Mouse (Mus musculus): Measurements from ENCODE around the gene Kif5c. TPM values are rescaled to one million over a fixed set of nuclear protein-coding genes. Genes with fewer than 3 reads are reported as not detected.

Gene Kif5c
- polyA plus RNA-seq, 1 experiment from 2014 or later: 251 TPM

DNA sequence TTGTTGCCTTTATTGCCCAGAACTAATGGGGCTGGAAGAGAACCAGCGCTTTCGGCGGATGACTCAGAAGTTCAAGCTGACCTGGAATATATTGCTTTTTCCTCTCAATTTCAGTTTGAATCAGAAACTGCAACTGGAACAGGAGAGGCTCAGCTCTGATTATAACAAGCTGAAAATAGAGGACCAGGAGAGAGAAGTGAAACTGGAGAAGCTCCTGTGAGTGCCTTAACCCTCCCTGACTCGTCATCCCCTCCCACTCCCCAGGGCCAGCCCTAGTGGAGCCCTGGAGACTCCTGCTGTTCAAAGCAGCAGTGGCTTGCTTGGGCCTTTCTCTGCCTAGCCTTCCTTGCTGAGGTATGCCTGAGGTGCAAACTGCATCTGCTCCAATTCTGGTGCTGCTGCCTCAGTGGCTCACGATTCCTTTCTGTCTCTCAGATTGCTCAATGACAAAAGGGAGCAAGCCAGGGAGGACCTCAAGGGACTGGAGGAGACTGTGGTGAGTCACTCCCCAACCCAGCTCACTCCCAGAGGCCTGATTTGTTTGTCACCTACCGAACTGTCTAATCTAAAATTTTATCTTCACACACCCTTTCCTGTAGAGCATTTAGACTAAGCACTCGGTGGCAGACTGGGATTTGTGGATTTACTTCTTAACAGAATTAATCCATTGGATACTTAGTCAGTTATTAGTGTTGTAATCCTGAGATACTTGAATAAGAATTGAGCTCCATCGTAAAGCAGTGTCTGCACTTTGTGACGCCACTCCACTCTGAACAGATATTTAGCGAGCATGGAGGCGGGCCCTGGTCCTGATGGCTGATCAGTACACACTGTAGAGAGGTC lies 125.4 kb downstream of the Kif5c start:
- H3K4me3 ChIP-seq (replicated peaks; ENCODE audit: low read depth, low read length): no peak overlapping the region
- 57% methylated on average over 11 of the region's 11 CpGs for WGBS
- no peaks in the 10 kb centered on the region for H3K27me3 ChIP-seq (ENCODE audit: control insufficient read depth, insufficient read depth, low read length)
- peaks cover 82% of the 10 kb centered on the region for H3K36me3 ChIP-seq (ENCODE audit: control insufficient read depth, insufficient read depth, low read length)
- DNase-seq (no peak), ATAC-seq (ENCODE audit: low FRiP score, low TSS enrichment) (no peak)
- no peaks in the 10 kb centered on the region for H3K9me3 ChIP-seq (ENCODE audit: control insufficient read depth, low read length)
- H3K4me2 ChIP-seq (ENCODE audit: low read length): no peak overlapping the region
- H3K4me1 ChIP-seq (ENCODE audit: control insufficient read depth, insufficient read depth, low read length): peaks cover 2% of the 10 kb centered on the region; the same call in 1 of the 2 replicates
- no peak overlapping the region for H3K9ac ChIP-seq (replicated peaks; ENCODE audit: low read length)
- H3K27ac ChIP-seq (replicated peaks; ENCODE audit: low read depth, low read length): peak overlapping the region; percentile 42

DNA sequence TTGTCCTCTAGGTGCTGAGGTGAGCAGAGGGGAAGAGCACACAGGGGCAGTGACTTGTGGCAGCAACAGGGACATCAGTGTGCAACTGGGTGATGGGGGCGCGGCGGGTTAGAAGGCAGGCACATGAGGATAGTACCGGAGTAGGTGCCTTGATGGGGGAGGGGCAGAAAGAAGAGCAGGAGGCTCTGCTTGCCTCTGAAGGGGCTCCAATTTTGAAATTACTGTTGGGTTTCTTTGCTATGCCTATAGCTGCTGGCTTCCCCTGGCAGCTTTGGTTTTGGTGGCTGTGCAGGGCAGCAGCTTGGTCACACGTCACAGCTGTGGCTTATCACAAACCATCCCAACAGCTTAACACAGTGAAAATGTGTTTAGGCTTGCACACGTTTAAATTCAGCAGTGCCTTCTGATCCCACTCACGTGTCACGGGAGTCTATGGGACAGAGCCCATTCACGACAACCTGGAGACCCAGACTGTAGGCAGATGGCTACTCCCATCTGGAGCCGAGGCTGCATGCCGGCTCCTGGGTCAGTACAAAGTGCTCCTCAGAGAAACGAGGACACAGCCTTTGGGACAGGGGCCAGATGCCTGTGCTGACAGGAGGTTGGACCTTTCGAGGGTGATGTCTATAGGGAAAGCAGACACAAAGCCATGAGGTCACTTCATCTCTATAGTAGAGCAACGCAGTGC lies 126.1 kb downstream of the Kif5c start:
- no peaks in the 10 kb centered on the region for H3K27me3 ChIP-seq (ENCODE audit: control insufficient read depth, insufficient read depth, low read length)
- no peak overlapping the region for H3K4me2 ChIP-seq (ENCODE audit: low read length)
- H3K4me1 ChIP-seq (ENCODE audit: control insufficient read depth, insufficient read depth, low read length): peaks cover 2% of the 10 kb centered on the region; the same call in 1 of the 2 replicates
- no peaks in the 10 kb centered on the region for H3K9me3 ChIP-seq (ENCODE audit: control insufficient read depth, low read length)
- H3K36me3 ChIP-seq (ENCODE audit: control insufficient read depth, insufficient read depth, low read length): peaks cover 88% of the 10 kb centered on the region
- DNase-seq: no peak
- ATAC-seq (ENCODE audit: low FRiP score, low TSS enrichment): no peak
- H3K27ac ChIP-seq (replicated peaks; ENCODE audit: low read depth, low read length): peak overlapping the region; percentile 41
- H3K9ac ChIP-seq (replicated peaks; ENCODE audit: low read length): no peak overlapping the region
- WGBS: 71% methylated on average over 14 of the region's 14 CpGs
- no peak overlapping the region for H3K4me3 ChIP-seq (replicated peaks; ENCODE audit: low read depth, low read length)

DNA sequence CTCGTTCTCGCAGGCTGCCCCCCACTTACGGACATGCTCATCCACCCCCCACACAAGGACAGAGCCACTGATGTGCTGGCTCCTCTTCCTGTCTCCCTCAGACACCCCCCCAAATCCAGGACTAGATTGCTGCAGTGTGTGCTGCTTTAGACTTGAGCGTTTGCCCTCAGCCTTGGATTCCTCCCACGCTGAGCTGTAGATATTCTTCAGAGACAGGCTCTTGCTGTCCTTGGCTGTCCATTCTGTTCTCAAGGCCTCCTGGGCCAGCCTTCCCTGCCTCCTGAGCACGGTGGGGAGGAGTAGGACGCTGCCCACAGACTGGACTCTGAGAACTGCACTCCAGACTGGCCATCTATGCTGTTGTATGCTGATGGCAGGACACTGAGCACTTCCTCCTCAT lies 127.8 kb downstream of the Kif5c start:
- WGBS: 83% methylated on average over 7 of the region's 7 CpGs
- ATAC-seq (ENCODE audit: low FRiP score, low TSS enrichment) (no peak), DNase-seq (no peak)
- no peak overlapping the region for H3K9ac ChIP-seq (replicated peaks; ENCODE audit: low read length)
- H3K27me3 ChIP-seq (ENCODE audit: control insufficient read depth, insufficient read depth, low read length): no peaks in the 10 kb centered on the region
- no peak overlapping the region for H3K4me2 ChIP-seq (ENCODE audit: low read length)
- peaks cover 2% of the 10 kb centered on the region; the same call in 1 of the 2 replicates for H3K4me1 ChIP-seq (ENCODE audit: control insufficient read depth, insufficient read depth, low read length)
- peaks cover 87% of the 10 kb centered on the region for H3K36me3 ChIP-seq (ENCODE audit: control insufficient read depth, insufficient read depth, low read length)
- no peak overlapping the region for H3K4me3 ChIP-seq (replicated peaks; ENCODE audit: low read depth, low read length)
- H3K27ac ChIP-seq (replicated peaks; ENCODE audit: low read depth, low read length): no peak overlapping the region
- no peaks in the 10 kb centered on the region for H3K9me3 ChIP-seq (ENCODE audit: control insufficient read depth, low read length)

DNA sequence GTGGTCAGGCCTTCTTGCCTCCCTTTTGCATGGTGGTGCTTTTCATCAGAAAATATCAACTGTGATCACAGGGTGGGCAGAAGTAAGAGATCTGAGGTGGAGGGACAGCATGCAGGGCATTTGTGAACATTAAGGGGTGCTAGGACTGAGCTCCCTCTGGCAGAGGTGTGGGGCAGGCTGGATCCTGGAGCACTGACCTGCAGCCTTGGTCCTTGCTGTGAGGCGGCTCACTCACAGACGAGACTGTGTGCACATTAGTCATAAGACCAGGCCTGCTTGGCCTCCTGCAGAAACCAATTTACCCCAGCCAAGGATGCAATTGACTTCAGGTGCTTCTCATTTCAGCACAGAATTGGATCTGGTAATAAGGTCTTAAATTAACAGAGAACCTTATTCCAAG lies 128.6 kb downstream of the Kif5c start:
- peak overlapping the region; percentile 38; the same call in 1 of the 2 replicates for H3K27ac ChIP-seq (replicated peaks; ENCODE audit: low read depth, low read length)

DNA sequence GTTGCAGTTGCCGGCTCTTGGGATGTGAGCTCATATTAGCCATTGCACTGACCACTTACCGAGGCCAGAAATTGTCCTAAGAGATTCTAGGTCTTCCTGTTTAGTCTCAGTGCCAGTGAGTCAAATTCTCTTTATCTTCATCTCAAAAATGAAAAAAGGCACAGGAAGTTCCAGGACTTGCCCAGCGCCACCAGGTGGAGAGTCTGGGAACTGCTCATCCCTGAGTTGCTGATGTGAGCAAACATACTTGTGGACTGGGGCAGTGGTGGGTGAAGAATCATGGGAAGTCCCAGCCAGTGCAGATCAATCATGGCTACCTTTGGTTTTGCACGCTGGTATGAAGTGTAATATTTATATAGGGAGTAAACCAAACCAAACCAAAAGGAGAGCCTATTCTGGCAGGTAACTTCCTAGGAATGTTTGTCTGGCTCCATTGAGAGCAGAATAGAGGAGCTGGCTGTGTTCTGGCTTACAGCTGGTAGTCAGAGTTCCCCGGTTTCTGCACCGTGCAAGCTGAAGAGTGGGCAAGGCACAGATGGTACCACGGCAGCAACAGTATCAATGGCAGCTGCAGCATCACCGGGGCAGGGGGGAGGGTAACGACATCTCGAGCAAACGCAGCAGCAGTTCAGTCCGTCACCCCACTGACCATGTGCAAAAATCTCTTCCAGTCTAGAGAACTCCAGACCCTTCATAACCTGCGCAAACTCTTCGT lies 129.7 kb downstream of the Kif5c start:
- H3K4me2 ChIP-seq (ENCODE audit: low read length): no peak overlapping the region
- H3K4me3 ChIP-seq (replicated peaks; ENCODE audit: low read depth, low read length): no peak overlapping the region
- no peak overlapping the region for H3K27ac ChIP-seq (replicated peaks; ENCODE audit: low read depth, low read length)
- H3K4me1 ChIP-seq (ENCODE audit: control insufficient read depth, insufficient read depth, low read length): peaks cover 2% of the 10 kb centered on the region; the same call in 1 of the 2 replicates
- DNase-seq: peak; percentile 65
- H3K36me3 ChIP-seq (ENCODE audit: control insufficient read depth, insufficient read depth, low read length): peaks cover 95% of the 10 kb centered on the region
- 87% methylated on average over 14 of the region's 14 CpGs for WGBS
- no peaks in the 10 kb centered on the region for H3K27me3 ChIP-seq (ENCODE audit: control insufficient read depth, insufficient read depth, low read length)
- no peak overlapping the region for H3K9ac ChIP-seq (replicated peaks; ENCODE audit: low read length)
- no peaks in the 10 kb centered on the region for H3K9me3 ChIP-seq (ENCODE audit: control insufficient read depth, low read length)
- no peak for ATAC-seq (ENCODE audit: low FRiP score, low TSS enrichment)

More for the DNA sequence above, 128.6 kb downstream of the Kif5c start:
- no peaks in the 10 kb centered on the region for H3K9me3 ChIP-seq (ENCODE audit: control insufficient read depth, low read length)
- peaks cover 88% of the 10 kb centered on the region for H3K36me3 ChIP-seq (ENCODE audit: control insufficient read depth, insufficient read depth, low read length)
- no peaks in the 10 kb centered on the region for H3K27me3 ChIP-seq (ENCODE audit: control insufficient read depth, insufficient read depth, low read length)
- peaks cover 2% of the 10 kb centered on the region; the same call in 1 of the 2 replicates for H3K4me1 ChIP-seq (ENCODE audit: control insufficient read depth, insufficient read depth, low read length)
- WGBS: 90% methylated on average over 2 of the region's 2 CpGs
- DNase-seq: no peak
- no peak overlapping the region for H3K4me2 ChIP-seq (ENCODE audit: low read length)
- H3K4me3 ChIP-seq (replicated peaks; ENCODE audit: low read depth, low read length): no peak overlapping the region
- ATAC-seq (ENCODE audit: low FRiP score, low TSS enrichment): no peak
- H3K9ac ChIP-seq (replicated peaks; ENCODE audit: low read length): no peak overlapping the region

DNA sequence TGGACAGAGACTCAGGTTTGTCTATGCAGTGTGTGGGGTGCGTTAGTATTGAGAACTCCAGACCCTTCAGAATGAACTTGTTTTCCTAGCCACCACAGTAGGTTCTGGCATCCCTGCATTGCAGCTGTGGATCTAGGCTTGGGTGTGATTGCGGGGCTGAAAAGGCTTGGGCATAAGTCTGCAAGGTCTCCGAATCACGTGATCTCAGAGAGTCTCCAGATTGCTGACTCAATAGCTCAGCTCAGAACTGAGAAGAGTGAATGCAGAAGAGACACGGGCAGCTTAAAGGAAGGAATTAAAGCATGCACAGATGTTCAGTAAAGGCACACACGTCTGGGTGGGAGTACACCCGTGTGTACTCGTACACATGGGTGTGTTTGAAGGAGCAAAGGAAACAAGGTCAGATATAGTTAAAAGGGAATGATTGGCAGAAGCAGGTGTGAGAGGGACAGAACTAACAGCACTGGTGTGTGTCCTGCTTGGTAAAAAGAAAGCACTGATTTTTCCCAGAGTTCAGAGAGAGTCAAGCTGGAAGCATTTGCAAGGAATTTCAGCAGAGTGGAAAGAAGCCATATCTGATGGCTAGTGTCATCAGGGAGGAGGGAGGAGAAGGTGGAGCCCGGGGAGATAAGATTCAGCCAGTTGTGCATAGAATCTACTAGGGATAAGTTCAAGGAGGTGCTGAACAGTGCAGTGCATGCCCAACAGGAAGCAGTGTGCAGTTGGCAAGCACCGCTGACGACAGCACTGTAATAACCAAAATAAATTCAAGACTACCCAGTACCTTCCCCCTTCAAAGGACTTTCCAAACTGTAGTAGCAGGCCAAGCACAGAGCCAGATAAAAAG lies 130.9 kb downstream of the Kif5c start:
- H3K4me3 ChIP-seq (replicated peaks; ENCODE audit: low read depth, low read length): no peak overlapping the region

DNA sequence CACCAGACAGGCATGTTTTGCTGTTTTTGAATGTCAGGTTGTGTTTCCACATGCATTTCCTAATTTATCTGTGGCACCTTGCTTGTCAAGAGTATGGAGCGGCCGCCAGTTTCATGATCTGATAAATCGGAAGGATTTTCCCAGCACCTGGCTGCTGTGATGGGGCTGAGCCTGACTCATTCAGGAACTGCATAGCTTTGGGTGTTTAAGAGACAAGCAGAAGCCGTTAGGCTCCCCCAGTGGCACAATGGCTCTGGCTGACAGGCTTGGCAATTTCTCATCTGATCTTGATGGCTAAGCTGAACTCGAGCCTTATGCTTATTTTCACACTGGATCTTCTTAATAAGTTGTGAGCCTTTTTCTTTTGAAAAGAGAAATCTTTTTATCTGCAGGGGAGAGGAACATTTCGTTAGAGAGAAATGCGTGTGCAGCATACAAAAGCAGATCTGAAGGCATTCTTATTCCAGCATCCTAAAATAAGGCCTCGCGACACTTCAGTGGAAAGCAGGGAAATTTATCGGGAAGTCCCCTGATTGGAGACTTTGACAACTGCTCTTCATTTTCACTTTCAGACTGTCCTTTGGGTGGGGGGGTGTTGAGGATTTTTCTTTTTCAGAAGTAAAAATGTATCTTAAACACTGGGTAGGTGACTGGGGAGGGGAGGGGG lies 132.6 kb downstream of the Kif5c start:
- H3K4me3 ChIP-seq (replicated peaks; ENCODE audit: low read depth, low read length): no peak overlapping the region
- no peaks in the 10 kb centered on the region for H3K9me3 ChIP-seq (ENCODE audit: control insufficient read depth, low read length)
- peaks cover 88% of the 10 kb centered on the region for H3K36me3 ChIP-seq (ENCODE audit: control insufficient read depth, insufficient read depth, low read length)
- no peak overlapping the region for H3K9ac ChIP-seq (replicated peaks; ENCODE audit: low read length)
- no peak overlapping the region for H3K4me2 ChIP-seq (ENCODE audit: low read length)
- ATAC-seq (ENCODE audit: low FRiP score, low TSS enrichment) (no peak), DNase-seq (peak; percentile 40)
- 74% methylated on average over 10 of the region's 10 CpGs for WGBS
- H3K27ac ChIP-seq (replicated peaks; ENCODE audit: low read depth, low read length): peak overlapping the region; percentile 20; the same call in 1 of the 2 replicates
- no peaks in the 10 kb centered on the region for H3K27me3 ChIP-seq (ENCODE audit: control insufficient read depth, insufficient read depth, low read length)
- no peaks in the 10 kb centered on the region for H3K4me1 ChIP-seq (ENCODE audit: control insufficient read depth, insufficient read depth, low read length)

More for the DNA sequence above, 130.9 kb downstream of the Kif5c start:
- H3K27me3 ChIP-seq (ENCODE audit: control insufficient read depth, insufficient read depth, low read length): no peaks in the 10 kb centered on the region
- ATAC-seq (ENCODE audit: low FRiP score, low TSS enrichment): no peak
- no peak overlapping the region for H3K27ac ChIP-seq (replicated peaks; ENCODE audit: low read depth, low read length)
- 89% methylated on average over 11 of the region's 11 CpGs for WGBS
- no peak for DNase-seq
- H3K9me3 ChIP-seq (ENCODE audit: control insufficient read depth, low read length): no peaks in the 10 kb centered on the region
- 0 out of 2 replicates have a peak, but pooled peaks cover 1% of the 10 kb centered on the region for H3K4me1 ChIP-seq (ENCODE audit: control insufficient read depth, insufficient read depth, low read length)
- no peak overlapping the region for H3K9ac ChIP-seq (replicated peaks; ENCODE audit: low read length)
- H3K4me2 ChIP-seq (ENCODE audit: low read length): no peak overlapping the region
- peaks cover 95% of the 10 kb centered on the region for H3K36me3 ChIP-seq (ENCODE audit: control insufficient read depth, insufficient read depth, low read length)
